Mouse (Mus musculus): ENCODE measurements around the gene C530008M17Rik. TPM values are rescaled to one million over a fixed set of nuclear protein-coding genes. Genes with fewer than 3 reads are reported as not detected.

Gene C530008M17Rik
- total and polyA plus RNA-seq, 2 experiments from 2014 or later: 52.5 to 55.3 TPM

- no peak for DNase-seq (ENCODE audit: low spot score)
- Histone ChIP-seq H3K27me3 (ENCODE audit: insufficient read depth, low read length) (no peaks in the 10 kb centered on the region), H3K4me2 (ENCODE audit: low read depth, low read length) (no peak overlapping the region), H3K9ac (replicated peaks; ENCODE audit: low read length) (no peak overlapping the region), H3K36me3 (ENCODE audit: insufficient read depth, low read length) (no peaks in the 10 kb centered on the region), H3K4me3 (ENCODE audit: low read length) (no peak overlapping the region), H3K9me3 (ENCODE audit: low read length) (no peaks in the 10 kb centered on the region), H3K27ac (0 out of 2 replicates have a peak overlapping the region, but pooled peaks have one; percentile 3), H3K4me1 (ENCODE audit: insufficient read depth, low read length) (peaks cover 7% of the 10 kb centered on the region; the same call in 1 of the 2 replicates)
- ATAC-seq: no peak
- TF ChIP-seq CTCF (IDR thresholded peaks at IDR 0.05; ENCODE audit: low read depth): no peak
- 82% methylated on average over 10 of the region's 10 CpGs for WGBS
Measured at GRCm38 (mm10) chr5:76687961-76688600, 31.8 kb downstream of the C530008M17Rik start.

GRCm38 (mm10) chr5:76688643-76689042, 32.3 kb downstream of the C530008M17Rik start:
- H3K27ac ChIP-seq: 0 out of 2 replicates have a peak overlapping the region, but pooled peaks have one; percentile 3
- WGBS: 43% methylated on average over 6 of the region's 6 CpGs

GRCm38 (mm10) chr5:76690177-76690593, 33.9 kb downstream of the C530008M17Rik start:
- Histone ChIP-seq H3K4me3 (ENCODE audit: low read length) (no peak overlapping the region), H3K4me1 (ENCODE audit: insufficient read depth, low read length) (peaks cover 3% of the 10 kb centered on the region; the same call in 1 of the 2 replicates), H3K4me2 (ENCODE audit: low read depth, low read length) (no peak overlapping the region), H3K9me3 (ENCODE audit: low read length) (no peaks in the 10 kb centered on the region), H3K36me3 (ENCODE audit: insufficient read depth, low read length) (no peaks in the 10 kb centered on the region), H3K9ac (replicated peaks; ENCODE audit: low read length) (no peak overlapping the region), H3K27ac (no peak overlapping the region), H3K27me3 (ENCODE audit: insufficient read depth, low read length) (no peaks in the 10 kb centered on the region)
- ATAC-seq (no peak), DNase-seq (ENCODE audit: low spot score) (no peak)
- no peak for TF ChIP-seq CTCF (IDR thresholded peaks at IDR 0.05; ENCODE audit: low read depth)
- 62% methylated on average over 5 of the region's 5 CpGs for WGBS

More at GRCm38 (mm10) chr5:76688643-76689042, 32.3 kb downstream of the C530008M17Rik start:
- Histone ChIP-seq H3K4me1 (ENCODE audit: insufficient read depth, low read length) (peaks cover 3% of the 10 kb centered on the region; the same call in 1 of the 2 replicates), H3K36me3 (ENCODE audit: insufficient read depth, low read length) (no peaks in the 10 kb centered on the region), H3K4me3 (ENCODE audit: low read length) (no peak overlapping the region), H3K27me3 (ENCODE audit: insufficient read depth, low read length) (no peaks in the 10 kb centered on the region), H3K9me3 (ENCODE audit: low read length) (no peaks in the 10 kb centered on the region), H3K4me2 (ENCODE audit: low read depth, low read length) (no peak overlapping the region), H3K9ac (replicated peaks; ENCODE audit: low read length) (no peak overlapping the region)
- ATAC-seq (no peak), DNase-seq (ENCODE audit: low spot score) (peak; percentile 43)
- TF ChIP-seq CTCF (IDR thresholded peaks at IDR 0.05; ENCODE audit: low read depth): no peak

DNA sequence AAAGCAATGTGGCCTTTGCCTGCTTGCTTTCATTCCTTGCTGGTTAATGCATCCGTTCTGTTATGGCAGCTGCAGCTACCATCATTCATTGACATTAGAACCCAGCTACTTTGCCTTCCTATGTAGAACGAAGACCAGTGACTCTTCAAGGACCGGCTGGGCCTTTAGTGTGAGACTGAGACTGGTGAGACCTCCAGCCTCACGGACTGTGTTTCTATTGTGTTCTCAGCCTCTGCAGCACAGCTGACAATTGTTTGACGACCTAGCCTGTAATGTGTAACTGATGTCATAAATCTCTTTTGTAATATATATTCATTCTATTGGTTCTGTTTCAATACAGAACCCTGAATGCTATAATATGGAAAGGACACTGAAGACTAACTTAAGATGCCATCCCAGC, 34.9 kb downstream of the C530008M17Rik start:
- no peak overlapping the region for H3K27ac ChIP-seq
- no peak overlapping the region for H3K4me2 ChIP-seq (ENCODE audit: low read depth, low read length)
- H3K4me3 ChIP-seq (ENCODE audit: low read length): no peak overlapping the region
- TF ChIP-seq CTCF (IDR thresholded peaks at IDR 0.05; ENCODE audit: low read depth): no peak
- DNase-seq (ENCODE audit: low spot score) (no peak), ATAC-seq (no peak)
- peaks cover 3% of the 10 kb centered on the region; the same call in 1 of the 2 replicates for H3K4me1 ChIP-seq (ENCODE audit: insufficient read depth, low read length)
- no peaks in the 10 kb centered on the region for H3K27me3 ChIP-seq (ENCODE audit: insufficient read depth, low read length)
- no peak overlapping the region for H3K9ac ChIP-seq (replicated peaks; ENCODE audit: low read length)
- no peaks in the 10 kb centered on the region for H3K9me3 ChIP-seq (ENCODE audit: low read length)
- no peaks in the 10 kb centered on the region for H3K36me3 ChIP-seq (ENCODE audit: insufficient read depth, low read length)
- WGBS: 79% methylated on average over 5 of the region's 5 CpGs

DNA sequence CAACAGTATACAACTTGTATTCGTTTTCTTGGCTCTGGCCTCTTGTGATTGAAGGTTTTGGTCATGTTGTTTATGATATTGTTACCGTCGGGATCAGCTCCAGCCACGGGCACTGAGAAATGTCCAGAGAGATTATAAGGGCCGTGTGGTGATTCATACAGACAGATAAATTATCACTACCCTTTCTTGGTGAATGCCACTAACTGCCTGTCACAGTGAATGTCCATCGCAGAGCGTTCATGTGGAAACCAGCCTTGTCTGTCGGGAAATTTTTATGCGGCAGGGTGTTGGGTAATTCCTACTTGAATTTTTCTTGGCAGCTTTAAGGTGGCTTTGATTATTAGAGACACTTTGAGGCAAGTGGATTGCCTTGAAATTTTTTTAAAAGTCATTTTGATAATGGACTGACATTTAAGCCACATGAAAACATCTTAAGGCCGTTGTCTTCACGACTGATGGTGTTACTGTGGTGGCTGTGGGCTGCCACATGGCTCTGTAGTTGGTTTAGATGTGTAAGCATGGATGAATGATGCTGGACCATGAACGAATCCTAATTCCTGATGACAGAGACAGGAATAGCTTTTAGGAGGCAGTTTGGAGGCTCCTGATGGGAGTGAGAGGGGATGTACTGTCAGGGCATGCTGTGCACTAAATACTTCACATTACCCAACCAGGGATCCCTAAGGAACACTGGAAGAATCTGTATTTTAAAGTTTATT, 35.6 kb downstream of the C530008M17Rik start:
- H3K27ac ChIP-seq: no peak overlapping the region
- H3K4me2 ChIP-seq (ENCODE audit: low read depth, low read length): no peak overlapping the region
- WGBS: 52% methylated on average over 12 of the region's 12 CpGs
- H3K27me3 ChIP-seq (ENCODE audit: insufficient read depth, low read length): no peaks in the 10 kb centered on the region
- no peak overlapping the region for H3K4me3 ChIP-seq (ENCODE audit: low read length)
- no peaks in the 10 kb centered on the region for H3K9me3 ChIP-seq (ENCODE audit: low read length)
- DNase-seq (ENCODE audit: low spot score) (peak; percentile 65), ATAC-seq (peak; percentile 56)
- peaks cover 3% of the 10 kb centered on the region; the same call in 1 of the 2 replicates for H3K4me1 ChIP-seq (ENCODE audit: insufficient read depth, low read length)
- no peaks in the 10 kb centered on the region for H3K36me3 ChIP-seq (ENCODE audit: insufficient read depth, low read length)
- TF ChIP-seq CTCF (IDR thresholded peaks at IDR 0.05; ENCODE audit: low read depth): no peak
- no peak overlapping the region for H3K9ac ChIP-seq (replicated peaks; ENCODE audit: low read length)

DNA sequence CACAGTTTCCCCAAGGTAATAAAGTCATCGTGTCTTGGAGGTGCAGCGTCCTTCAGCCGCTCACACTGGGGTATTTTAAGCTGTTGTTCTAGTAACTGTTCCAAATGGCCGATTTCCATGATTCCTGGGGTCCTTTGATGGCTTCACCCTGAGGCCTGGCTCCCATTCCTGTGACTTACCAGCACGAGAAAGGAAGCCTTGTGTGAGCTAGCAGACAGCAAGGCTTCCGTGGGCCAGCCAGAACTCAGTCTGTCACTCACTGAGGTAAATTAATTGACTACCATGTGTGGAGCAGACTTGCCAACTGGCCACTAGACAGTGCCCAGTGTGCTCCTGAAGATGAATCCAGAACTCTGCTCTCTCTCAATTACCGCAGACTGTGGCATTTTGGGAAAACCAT, 41.2 kb downstream of the C530008M17Rik start:
- no peak overlapping the region for H3K4me3 ChIP-seq (ENCODE audit: low read length)
- H3K4me2 ChIP-seq (ENCODE audit: low read depth, low read length): peak overlapping the region; percentile 8; the same call in 1 of the 2 replicates
- WGBS: 25% methylated on average over 7 of the region's 7 CpGs
- H3K4me1 ChIP-seq (ENCODE audit: insufficient read depth, low read length): 0 out of 2 replicates have a peak, but pooled peaks cover 7% of the 10 kb centered on the region
- H3K27me3 ChIP-seq (ENCODE audit: insufficient read depth, low read length): no peaks in the 10 kb centered on the region
- no peaks in the 10 kb centered on the region for H3K9me3 ChIP-seq (ENCODE audit: low read length)
- DNase-seq (ENCODE audit: low spot score): peak; percentile 87
- no peak for TF ChIP-seq CTCF (IDR thresholded peaks at IDR 0.05; ENCODE audit: low read depth)
- H3K27ac ChIP-seq: no peak overlapping the region
- no peak overlapping the region for H3K9ac ChIP-seq (replicated peaks; ENCODE audit: low read length)
- H3K36me3 ChIP-seq (ENCODE audit: insufficient read depth, low read length): no peaks in the 10 kb centered on the region
- peak; percentile 82 for ATAC-seq

Data from hindbrain, postnatal 0 days (tissue).